Mouse (Mus musculus): ENCODE measurements around the gene Sh3rf3.

Gene Sh3rf3

DNA sequence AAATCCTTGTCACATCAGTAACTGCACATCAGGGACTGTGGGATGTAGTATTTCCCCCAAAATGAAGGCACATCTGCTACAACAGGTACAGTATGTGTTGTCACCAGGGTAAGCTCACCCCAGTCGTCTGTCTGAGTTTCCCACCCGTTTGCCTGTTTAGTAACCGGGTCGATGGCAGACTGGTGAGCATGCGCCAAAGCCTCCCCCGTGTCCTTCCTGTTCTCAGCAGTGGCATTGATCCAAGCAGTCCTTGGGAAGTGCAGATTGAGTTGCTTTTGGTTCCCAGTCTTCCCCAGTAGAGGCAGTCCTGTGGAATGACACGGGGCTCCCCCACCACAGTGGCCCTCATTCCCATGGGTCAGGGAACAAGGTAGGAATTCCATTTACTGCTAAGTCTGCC, 297.2 kb downstream of the Sh3rf3 start:
- no peak for DNase-seq (ENCODE audit: low spot score)

DNA sequence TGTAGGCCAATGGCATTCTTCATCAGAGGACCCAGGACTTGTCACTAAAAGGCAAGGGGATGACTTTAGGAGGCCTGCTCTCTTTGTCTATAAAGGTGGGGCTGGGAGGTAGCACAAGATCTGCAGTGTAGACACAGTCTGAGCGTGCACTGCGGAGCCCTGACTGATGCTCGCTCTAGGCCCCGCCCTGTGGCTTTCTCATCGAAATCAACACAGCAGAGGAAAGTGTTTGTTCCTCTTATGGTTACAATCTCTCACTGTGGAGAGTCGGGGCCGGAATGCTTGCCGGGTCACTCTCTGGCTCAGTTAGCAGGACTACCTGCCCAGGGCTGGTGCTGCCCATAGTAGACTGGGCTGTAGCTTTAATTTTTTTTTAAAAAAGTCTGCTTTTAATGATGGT, 299.6 kb downstream of the Sh3rf3 start:
- no peak for DNase-seq (ENCODE audit: low spot score)

- no peak for DNase-seq (ENCODE audit: low spot score)
Measured at GRCm38 (mm10) chr10:59113386-59113785, 300.2 kb downstream of the Sh3rf3 start.

- no peak for DNase-seq (ENCODE audit: low spot score)
Measured at GRCm38 (mm10) chr10:59114535-59115291, 301.6 kb downstream of the Sh3rf3 start.

DNA sequence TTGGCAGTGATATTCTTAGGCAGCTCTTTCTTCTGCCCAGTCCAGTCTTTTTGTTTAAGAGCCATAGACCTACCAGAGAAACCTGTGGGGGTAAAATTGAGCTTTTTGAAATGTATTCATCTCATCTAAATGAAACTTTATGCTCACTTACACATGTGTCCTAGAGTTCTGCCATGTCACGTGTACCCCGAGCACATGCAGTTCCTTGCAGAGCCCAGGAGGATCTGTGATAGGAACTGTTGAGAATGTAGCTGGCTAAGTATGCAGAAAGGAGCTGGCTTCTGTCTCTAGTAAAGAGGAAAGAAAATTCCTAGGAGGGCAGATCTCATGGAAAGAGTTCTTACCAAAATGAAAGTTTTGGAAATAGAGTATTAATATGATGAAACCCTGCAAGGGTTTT, 302.5 kb downstream of the Sh3rf3 start:
- DNase-seq (ENCODE audit: low spot score) = no peak

GRCm38 (mm10) chr10:59116331-59116730, 303.2 kb downstream of the Sh3rf3 start:
- DNase-seq (ENCODE audit: low spot score) = no peak

GRCm38 (mm10) chr10:59117555-59117954, 304.4 kb downstream of the Sh3rf3 start:
- no peak for DNase-seq (ENCODE audit: low spot score)

- DNase-seq (ENCODE audit: low spot score) = no peak
Measured at GRCm38 (mm10) chr10:59119001-59119400, 305.8 kb downstream of the Sh3rf3 start.

DNA sequence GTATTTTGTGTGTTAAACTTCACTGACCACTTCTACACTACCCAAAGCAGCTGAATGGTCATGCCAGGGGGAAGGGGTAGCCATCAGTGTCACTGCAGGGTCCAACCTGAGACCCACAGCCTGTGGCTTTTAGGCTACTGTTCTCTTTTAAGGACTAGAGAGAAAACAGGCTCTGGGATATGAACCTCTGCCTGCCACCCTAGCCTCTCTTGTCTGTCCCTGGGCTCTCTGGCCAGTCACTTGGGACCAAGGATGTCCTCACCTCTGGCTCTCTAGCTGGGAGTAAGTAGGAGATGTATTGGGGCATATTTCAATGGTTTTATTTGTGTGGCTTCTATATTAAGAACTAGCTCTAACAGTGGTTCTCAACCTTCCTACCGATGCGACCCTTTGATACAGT, 306.7 kb downstream of the Sh3rf3 start:
- no peak for DNase-seq (ENCODE audit: low spot score)

GRCm38 (mm10) chr10:59125497-59125896, 312.3 kb downstream of the Sh3rf3 start:
- DNase-seq (ENCODE audit: low spot score) = no peak

DNA sequence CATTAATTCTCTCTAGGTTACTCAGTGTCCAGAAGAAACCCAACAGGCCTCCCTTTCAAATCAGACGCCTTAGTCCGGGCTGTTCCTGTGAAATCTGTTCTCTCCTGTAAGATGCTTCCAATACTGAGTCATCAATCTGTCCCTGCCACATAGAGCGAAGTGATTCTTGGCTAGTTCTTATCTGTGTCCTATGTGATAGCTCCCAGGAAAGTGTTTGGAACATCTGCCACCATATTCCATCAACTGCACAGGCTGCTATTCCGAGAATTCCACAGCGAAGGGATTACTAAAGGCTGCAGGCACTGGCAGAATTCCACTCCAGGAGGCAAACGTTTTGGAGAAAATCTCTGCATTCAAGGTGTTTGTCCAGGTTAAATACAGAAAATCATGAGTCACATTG, 314.5 kb downstream of the Sh3rf3 start:
- DNase-seq (ENCODE audit: low spot score) = no peak

DNA sequence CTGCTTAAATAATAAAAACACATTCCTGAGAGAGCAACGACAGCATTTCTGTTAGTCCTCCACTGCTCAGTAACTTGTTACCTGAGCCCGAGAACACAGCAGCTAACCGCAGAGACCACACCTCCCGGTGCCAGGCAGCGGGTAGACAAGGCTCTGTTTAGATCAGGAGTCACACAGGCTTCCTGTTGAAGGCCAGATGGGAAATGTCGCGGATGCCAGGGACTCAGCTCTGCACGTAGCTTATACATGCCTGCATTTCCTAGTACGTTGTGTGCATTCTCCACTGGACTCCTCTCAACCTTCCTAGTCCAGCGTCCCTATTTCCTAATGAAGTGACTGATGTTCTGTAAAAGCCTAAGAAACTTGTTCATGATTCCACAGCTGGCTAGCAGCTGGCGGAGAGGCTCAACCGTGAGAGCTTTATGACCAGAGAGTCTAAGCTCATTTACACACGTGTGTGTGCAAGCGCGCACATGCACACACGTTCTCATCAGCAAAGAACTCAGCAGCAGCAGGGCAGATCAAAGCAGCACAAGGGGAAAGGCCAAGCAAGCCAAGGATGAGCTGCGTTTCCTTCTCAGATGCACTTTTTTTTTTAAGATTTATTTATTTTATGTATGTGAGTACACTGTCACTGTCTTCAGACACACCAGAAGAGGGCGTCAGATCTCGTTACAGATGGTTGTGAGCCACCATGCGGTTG, 318.9 kb downstream of the Sh3rf3 start:
- DNase-seq (ENCODE audit: low spot score) = no peak

DNA sequence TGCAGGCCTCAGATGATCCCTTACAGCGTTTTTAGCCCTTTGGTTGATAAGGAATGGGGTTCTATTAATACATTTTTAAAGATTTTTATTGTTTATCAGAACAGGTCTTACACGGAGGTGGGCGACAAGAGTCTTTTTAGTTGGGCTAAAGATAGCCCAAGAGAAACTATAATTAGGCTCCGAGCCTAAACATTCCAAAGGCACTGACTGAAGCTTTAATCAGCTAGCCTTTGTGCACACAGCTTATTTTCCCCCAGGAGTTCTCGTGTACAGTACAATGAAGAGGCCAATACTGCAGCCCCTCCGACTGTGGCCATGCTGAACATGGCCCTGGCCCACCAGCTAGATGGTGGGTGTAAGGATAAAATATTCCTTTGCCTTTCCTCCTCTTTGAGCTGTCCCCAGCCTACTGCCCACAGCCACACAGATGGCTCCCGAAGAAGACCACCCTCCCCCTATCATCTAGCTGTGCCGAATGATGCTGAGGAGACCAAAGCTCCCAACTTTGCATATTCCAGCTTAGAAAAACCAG, 320.4 kb downstream of the Sh3rf3 start:
- no peak for DNase-seq (ENCODE audit: low spot score)

DNA sequence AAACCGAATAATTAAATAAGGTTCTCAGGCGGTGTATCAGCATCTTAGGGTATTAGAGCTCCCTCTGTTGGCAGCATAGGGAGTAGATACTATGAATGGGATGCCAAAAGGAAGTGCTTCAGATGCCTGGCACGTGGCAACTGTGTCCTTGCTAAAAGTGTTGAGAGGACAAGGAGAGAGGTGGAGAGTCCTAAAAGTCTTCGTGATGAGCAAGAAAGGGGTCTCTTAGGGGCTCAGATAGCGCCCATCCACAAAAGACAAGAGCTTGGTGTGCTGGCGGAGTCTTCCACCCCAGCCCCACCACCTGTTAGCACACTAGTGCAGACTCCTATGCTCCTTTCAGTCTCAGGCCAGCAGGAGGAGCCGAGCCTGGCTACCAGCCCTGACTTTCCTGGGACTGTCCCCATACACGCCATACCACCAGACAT, 336.8 kb downstream of the Sh3rf3 start:
- peak; percentile 27 for DNase-seq (ENCODE audit: low spot score)

DNA sequence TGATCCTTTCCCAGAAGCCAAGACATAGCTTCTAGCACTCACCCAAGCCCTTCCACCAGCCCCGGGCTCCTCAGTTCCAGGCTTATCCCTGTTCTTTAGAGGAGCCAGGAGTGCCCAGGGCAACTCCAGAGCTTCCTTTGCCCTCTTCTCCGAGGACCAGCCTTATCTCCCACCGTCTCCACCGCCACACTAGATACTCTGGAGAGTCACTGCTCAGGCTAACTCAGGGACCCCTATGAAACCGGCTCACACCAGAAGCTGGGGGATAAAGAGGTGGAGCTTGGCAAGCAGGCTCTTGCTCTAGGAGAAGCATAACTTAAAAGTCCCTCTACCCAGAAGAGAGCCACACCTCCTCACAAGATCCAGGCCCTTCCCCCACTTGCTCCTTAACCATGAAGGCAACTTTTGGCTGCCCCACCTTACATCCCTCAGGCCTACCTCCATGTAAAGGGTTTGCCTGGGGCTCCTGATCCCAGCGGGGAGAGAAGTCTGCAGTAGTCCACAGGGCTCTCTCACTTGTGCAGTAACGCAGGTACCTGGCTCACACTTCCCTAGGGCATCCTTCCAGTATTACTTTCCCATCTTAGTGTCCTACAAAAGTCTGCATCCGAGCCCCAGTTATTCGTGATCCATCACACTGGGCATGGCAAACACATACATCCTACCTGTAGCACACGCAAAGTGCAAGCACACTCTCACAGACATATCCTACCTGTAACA, 337.9 kb downstream of the Sh3rf3 start:
- DNase-seq (ENCODE audit: low spot score) = no peak

DNA sequence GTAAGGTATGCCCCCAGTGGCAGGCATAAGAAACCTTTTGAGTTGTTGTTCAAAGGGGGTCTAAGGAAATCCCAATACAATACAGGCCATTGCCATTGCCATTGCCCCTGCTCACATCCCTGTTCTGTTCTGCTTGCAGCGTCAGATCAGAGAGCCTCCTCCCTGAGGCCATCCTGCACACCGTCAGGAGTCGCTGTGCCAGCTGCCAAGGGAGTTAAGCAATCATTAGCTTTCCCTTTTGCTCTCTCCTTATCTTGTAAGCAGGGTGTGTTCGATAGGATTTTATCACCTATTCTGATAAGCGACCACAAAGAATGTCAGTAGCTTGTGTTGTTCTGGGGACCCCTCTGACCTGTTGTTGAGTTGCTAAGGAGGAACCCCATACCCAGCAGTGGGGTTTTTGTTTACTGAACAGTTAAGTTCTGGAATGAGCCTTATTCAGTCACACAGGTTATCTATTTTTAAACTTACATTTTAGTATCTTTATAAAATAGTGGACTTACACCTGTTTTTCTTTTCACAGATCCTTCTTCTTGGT, 339.5 kb downstream of the Sh3rf3 start:
- DNase-seq (ENCODE audit: low spot score) = no peak

DNA sequence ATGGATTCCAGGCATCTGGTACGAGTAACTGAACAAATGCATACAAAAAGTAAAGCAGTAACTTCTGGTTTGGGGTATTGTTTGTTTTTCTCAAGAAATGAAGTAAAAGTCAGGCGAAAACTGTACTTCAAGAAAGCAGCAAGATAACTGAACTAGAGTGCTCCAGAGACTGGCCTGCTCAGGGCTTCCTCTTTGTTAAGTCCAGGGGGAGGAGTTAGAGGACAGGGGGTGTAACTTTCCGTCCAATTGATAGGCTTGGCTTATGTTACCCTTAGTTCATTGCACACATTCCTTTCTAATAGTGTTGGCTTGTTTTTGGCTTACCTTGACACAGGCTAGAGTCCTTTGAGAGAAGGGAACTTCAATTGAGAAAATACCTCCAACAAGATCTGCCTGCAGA, 345.5 kb downstream of the Sh3rf3 start:
- no peak for DNase-seq (ENCODE audit: low spot score)

- no peak for DNase-seq (ENCODE audit: low spot score)
Measured at GRCm38 (mm10) chr10:59162185-59162897, 349.2 kb downstream of the Sh3rf3 start.

- peak; percentile 31 for DNase-seq (ENCODE audit: low spot score)
Measured at GRCm38 (mm10) chr10:59166104-59166944, 353.2 kb downstream of the Sh3rf3 start.

GRCm38 (mm10) chr10:59171042-59171441, 357.9 kb downstream of the Sh3rf3 start:
- no peak for DNase-seq (ENCODE audit: low spot score)

DNA sequence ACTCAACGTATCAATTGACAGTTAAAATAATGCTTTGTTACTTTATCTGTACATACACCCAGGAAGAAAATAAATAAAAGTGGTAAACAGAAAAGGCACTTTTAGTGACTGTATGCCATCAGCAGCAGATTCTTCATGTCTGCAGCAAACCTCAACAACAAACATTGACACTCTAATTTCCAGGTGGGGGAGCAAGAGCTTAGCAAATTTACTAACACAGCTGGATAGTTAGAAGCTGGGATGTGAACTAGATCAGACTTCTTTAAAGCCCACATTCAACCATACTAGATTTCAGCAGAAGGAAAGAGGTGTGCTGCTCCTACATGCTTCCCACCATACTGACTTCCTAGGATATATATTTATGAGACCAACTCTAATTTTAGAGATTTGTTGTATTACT, 359.4 kb downstream of the Sh3rf3 start:
- no peak for DNase-seq (ENCODE audit: low spot score)
